Mouse (Mus musculus): ENCODE results near the gene Gm17660. TPM values are rescaled to one million over a fixed set of nuclear protein-coding genes. Genes with fewer than 3 reads are reported as not detected.
A peak's percentile ranks its signal among the peaks of the same experiment; 100 is the strongest.

The Gm17660 gene
- not detected in 2 replicates for polyA plus RNA-seq (2015; fragmentation: Nextera tagmentation; extraction: Ambion mirVana)

GRCm38 (mm10) chr5:104077508-104077907 lies at the start of gene Gm17660:
Gene Gm17660, minus strand, starts transcription at chr5:104077608.
- H3K27me3 ChIP-seq (replicated peaks): no peaks in the 10 kb centered on the region
- H3K27ac ChIP-seq: no peak within 1 kb of the TSS
- no peaks in the 10 kb centered on the region for H3K36me3 ChIP-seq
- H3K4me3 ChIP-seq (replicated peaks): no peak within 1 kb of the TSS
- ATAC-seq: no peak
- peak within 1 kb of the TSS; percentile 19; the same call in 1 of the 2 replicates for H3K4me2 ChIP-seq (replicated peaks)
- WGBS: 89% methylated on average over 7 of the region's 7 CpGs
- 0 out of 2 replicates have a peak, but pooled peaks cover 3% of the 10 kb centered on the region for H3K4me1 ChIP-seq (replicated peaks)
- H3K9me3 ChIP-seq: no peaks in the 10 kb centered on the region
- H3K9ac ChIP-seq: no peak within 1 kb of the TSS

DNA sequence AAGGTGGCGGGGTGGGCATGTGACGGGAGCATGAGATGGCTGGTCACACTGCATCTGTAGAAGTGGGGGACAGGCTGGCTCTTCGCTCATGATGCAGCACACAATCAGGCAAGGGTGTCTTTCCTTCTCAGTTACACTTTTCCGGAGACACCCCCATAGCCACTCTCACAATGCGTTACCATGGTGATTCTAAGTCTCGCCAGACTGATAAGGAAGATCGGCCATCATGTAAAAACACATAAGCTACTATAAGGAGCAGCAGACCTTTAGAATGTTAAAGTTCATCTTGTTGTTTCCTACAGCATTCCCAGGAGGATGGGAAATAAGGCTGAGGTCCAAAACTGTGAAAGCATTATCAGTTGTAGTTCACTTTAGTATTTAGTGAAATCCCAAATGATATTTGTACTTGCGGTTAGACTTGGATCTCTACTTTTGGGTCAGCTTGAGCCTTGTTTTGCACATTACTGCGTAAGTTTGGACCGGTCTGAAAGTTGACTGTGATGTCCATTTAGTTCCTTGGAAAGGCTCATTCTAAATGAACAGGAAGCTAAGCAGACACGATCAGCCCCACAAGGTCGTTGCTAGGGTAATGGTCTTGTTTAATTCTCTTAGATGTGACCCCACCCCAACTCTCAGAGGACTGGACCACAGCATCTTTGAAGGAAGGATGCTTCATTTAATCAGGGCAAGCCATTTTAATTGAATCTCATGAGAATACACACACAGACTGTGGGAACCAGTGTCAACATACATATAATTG lies 49.3 kb upstream of the Gm17660 start:
- H3K4me2 ChIP-seq (replicated peaks): no peak overlapping the region
- no peak overlapping the region for H3K4me3 ChIP-seq (replicated peaks)
- no peak overlapping the region for H3K9ac ChIP-seq
- H3K27me3 ChIP-seq (replicated peaks): no peaks in the 10 kb centered on the region
- H3K4me1 ChIP-seq (replicated peaks): peaks cover 6% of the 10 kb centered on the region
- WGBS: 81% methylated on average over 12 of the region's 12 CpGs
- H3K36me3 ChIP-seq: no peaks in the 10 kb centered on the region
- H3K9me3 ChIP-seq: no peaks in the 10 kb centered on the region
- no peak for ATAC-seq
- no peak overlapping the region for H3K27ac ChIP-seq

GRCm38 (mm10) chr5:104124016-104124658 lies 46.7 kb upstream of the Gm17660 start:
- H3K27me3 ChIP-seq (replicated peaks): no peaks in the 10 kb centered on the region
- no peak overlapping the region for H3K27ac ChIP-seq
- H3K4me2 ChIP-seq (replicated peaks): no peak overlapping the region
- 49% methylated on average over 6 of the region's 6 CpGs for WGBS
- no peaks in the 10 kb centered on the region for H3K36me3 ChIP-seq
- ATAC-seq: no peak; the same call in 1 of the 2 replicates
- no peak overlapping the region for H3K4me3 ChIP-seq (replicated peaks)
- H3K9ac ChIP-seq: no peak overlapping the region
- peaks cover 6% of the 10 kb centered on the region for H3K4me1 ChIP-seq (replicated peaks)
- no peaks in the 10 kb centered on the region for H3K9me3 ChIP-seq

DNA sequence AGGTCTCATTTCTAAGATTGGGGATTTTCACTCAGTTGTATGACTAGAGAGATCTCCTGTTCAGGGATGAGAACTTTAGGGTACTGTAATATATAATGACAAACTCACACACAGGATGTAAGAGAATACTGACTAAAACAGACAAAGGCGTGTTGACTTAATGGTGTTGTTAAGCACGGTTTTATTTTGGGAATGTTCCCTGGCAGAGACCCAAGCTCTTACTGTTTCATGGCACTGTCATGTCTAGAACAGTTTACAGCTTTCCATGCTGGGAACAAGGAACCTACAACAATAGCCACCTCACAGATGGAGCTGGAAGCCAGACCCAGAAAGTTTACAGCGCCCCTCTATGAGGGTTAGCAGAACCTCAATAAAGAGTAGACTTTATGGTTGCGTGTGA lies 38.5 kb upstream of the Gm17660 start:
- no peak overlapping the region for H3K9ac ChIP-seq
- H3K36me3 ChIP-seq: no peaks in the 10 kb centered on the region
- 68% methylated on average over 4 of the region's 4 CpGs for WGBS
- H3K4me2 ChIP-seq (replicated peaks): no peak overlapping the region
- H3K27me3 ChIP-seq (replicated peaks): no peaks in the 10 kb centered on the region
- H3K9me3 ChIP-seq: no peaks in the 10 kb centered on the region
- no peak overlapping the region for H3K4me3 ChIP-seq (replicated peaks)
- no peak for ATAC-seq
- peaks cover 16% of the 10 kb centered on the region for H3K4me1 ChIP-seq (replicated peaks)
- 0 out of 2 replicates have a peak overlapping the region, but pooled peaks have one; percentile 41 for H3K27ac ChIP-seq

DNA sequence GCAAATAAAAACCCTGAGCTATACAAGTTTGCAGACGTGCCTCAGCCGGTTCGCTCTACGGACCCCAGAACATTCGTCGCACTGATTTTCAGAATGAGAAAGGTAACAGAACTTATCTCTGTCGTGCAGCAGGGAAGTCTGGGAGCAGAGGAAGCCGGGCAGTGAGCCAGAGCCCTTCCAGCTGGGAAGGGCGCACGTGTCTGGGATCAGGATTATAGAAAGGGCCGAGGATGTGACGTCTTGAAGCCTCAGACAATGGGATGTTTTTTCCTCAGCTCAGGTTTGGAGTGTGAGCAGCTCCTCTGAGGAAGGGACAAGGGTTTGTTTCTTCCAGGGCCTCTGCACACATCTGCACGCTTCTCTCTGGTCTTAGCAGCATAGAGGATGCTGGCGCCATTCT lies 37.7 kb upstream of the Gm17660 start:
- H3K27ac ChIP-seq: peak overlapping the region; percentile 90
- peaks cover 18% of the 10 kb centered on the region for H3K4me1 ChIP-seq (replicated peaks)
- ATAC-seq: peak; percentile 46; the same call in 1 of the 2 replicates
- H3K4me2 ChIP-seq (replicated peaks): no peak overlapping the region
- no peak overlapping the region for H3K4me3 ChIP-seq (replicated peaks)
- H3K36me3 ChIP-seq: no peaks in the 10 kb centered on the region
- 35% methylated on average over 14 of the region's 14 CpGs for WGBS
- H3K9me3 ChIP-seq: no peaks in the 10 kb centered on the region
- H3K9ac ChIP-seq: no peak overlapping the region
- H3K27me3 ChIP-seq (replicated peaks): no peaks in the 10 kb centered on the region

- 31% methylated on average over 15 of the region's 15 CpGs for WGBS
- peaks cover 20% of the 10 kb centered on the region for H3K4me1 ChIP-seq (replicated peaks)
Measured at GRCm38 (mm10) chr5:104113491-104114172, 36.2 kb upstream of the Gm17660 start, which contains the start of gene Sparcl1. Gene Sparcl1, minus strand, starts transcription at chr5:104113733.

GRCm38 (mm10) chr5:104112511-104112910 lies 35.1 kb upstream of the Gm17660 start:
- peak overlapping the region; percentile 50 for H3K4me2 ChIP-seq (replicated peaks)
- no peak for ATAC-seq

More at GRCm38 (mm10) chr5:104113491-104114172, 36.2 kb upstream of the Gm17660 start, which contains the start of gene Sparcl1:
- H3K36me3 ChIP-seq: no peaks in the 10 kb centered on the region
- peak within 1 kb of the TSS; percentile 90 for H3K27ac ChIP-seq
- H3K9me3 ChIP-seq: no peaks in the 10 kb centered on the region
- H3K27me3 ChIP-seq (replicated peaks): no peaks in the 10 kb centered on the region
- H3K4me3 ChIP-seq (replicated peaks): peak within 1 kb of the TSS; percentile 38
- peak within 1 kb of the TSS; percentile 51 for H3K9ac ChIP-seq
- ATAC-seq: peak; percentile 62
- peak within 1 kb of the TSS; percentile 50 for H3K4me2 ChIP-seq (replicated peaks)

DNA sequence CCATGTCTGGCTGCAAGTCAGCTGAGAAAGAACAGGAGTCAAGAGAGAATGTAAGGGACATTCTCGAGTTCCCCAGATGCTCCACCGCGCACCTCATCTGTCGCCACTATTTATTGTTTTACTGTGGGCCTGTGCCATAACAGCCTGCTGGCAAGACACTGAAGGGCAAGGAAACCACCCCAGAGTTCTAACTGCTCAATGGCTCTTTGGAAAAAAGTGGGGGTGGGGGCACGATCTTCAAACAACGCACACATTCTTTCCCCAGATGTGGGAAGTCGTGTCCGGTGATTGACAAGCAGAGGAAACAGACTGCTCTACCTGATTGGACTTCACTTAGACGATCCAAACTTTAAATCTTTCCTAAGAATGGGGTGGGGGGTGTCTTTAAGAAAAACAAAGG lies 34.6 kb upstream of the Gm17660 start:
- Histone ChIP-seq H3K36me3 (no peaks in the 10 kb centered on the region), H3K4me1 (replicated peaks) (peaks cover 25% of the 10 kb centered on the region), H3K4me2 (replicated peaks) (peak overlapping the region; percentile 50), H3K9ac (peak overlapping the region; percentile 44), H3K27ac (peak overlapping the region; percentile 57), H3K9me3 (no peaks in the 10 kb centered on the region), H3K27me3 (replicated peaks) (no peaks in the 10 kb centered on the region), H3K4me3 (replicated peaks) (peak overlapping the region; percentile 38)
- 11% methylated on average over 9 of the region's 9 CpGs for WGBS
- ATAC-seq: peak; percentile 19; the same call in 1 of the 2 replicates

More at GRCm38 (mm10) chr5:104112511-104112910, 35.1 kb upstream of the Gm17660 start:
- Histone ChIP-seq H3K9ac (peak overlapping the region; percentile 44), H3K4me1 (replicated peaks) (peaks cover 25% of the 10 kb centered on the region), H3K4me3 (replicated peaks) (peak overlapping the region; percentile 38), H3K27me3 (replicated peaks) (no peaks in the 10 kb centered on the region), H3K27ac (peak overlapping the region; percentile 57), H3K9me3 (no peaks in the 10 kb centered on the region), H3K36me3 (no peaks in the 10 kb centered on the region)
- 19% methylated on average over 5 of the region's 5 CpGs for WGBS

- peak overlapping the region; percentile 50 for H3K4me2 ChIP-seq (replicated peaks)
- H3K27me3 ChIP-seq (replicated peaks): no peaks in the 10 kb centered on the region
- H3K9me3 ChIP-seq: no peaks in the 10 kb centered on the region
- H3K4me3 ChIP-seq (replicated peaks): no peak overlapping the region
- no peaks in the 10 kb centered on the region for H3K36me3 ChIP-seq
- 47% methylated on average over 9 of the region's 9 CpGs for WGBS
- no peak overlapping the region for H3K9ac ChIP-seq
- peaks cover 25% of the 10 kb centered on the region for H3K4me1 ChIP-seq (replicated peaks)
- no peak for ATAC-seq
- H3K27ac ChIP-seq: peak overlapping the region; percentile 67
Measured at GRCm38 (mm10) chr5:104110171-104110920, 32.9 kb upstream of the Gm17660 start.

GRCm38 (mm10) chr5:104109516-104109915 lies 32.1 kb upstream of the Gm17660 start:
- Histone ChIP-seq H3K9me3 (no peaks in the 10 kb centered on the region), H3K27ac (peak overlapping the region; percentile 6; the same call in 1 of the 2 replicates), H3K4me1 (replicated peaks) (peaks cover 20% of the 10 kb centered on the region; the same call in 1 of the 2 replicates), H3K4me2 (replicated peaks) (peak overlapping the region; percentile 45), H3K36me3 (no peaks in the 10 kb centered on the region), H3K4me3 (replicated peaks) (no peak overlapping the region), H3K27me3 (replicated peaks) (no peaks in the 10 kb centered on the region), H3K9ac (no peak overlapping the region)
- 37% methylated on average over 3 of the region's 3 CpGs for WGBS
- ATAC-seq: no peak

DNA sequence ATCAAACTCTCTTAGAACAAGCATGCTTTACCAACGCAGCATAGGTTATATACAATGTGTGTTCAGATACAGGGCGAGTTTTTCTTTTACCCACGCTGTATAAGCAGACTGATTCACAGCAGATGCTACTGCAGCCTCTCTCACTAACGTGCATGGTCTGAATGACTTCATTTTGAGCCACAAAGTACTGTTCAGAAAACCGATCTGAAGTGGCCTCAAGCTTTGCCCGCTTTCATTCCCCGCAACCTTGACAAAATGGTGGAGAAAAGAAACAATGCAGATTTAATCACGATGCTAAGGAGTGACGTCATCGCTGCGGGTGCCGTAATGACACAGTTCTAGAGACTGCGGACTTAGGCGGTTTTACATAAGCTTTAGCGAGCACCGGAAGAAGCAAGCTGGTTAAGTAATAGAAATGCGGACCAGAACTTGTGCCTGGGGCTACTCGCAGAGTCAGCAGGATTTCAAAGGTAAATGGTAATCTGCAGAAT lies 31.5 kb upstream of the Gm17660 start:
- Histone ChIP-seq H3K27ac (peak overlapping the region; percentile 70), H3K27me3 (replicated peaks) (no peaks in the 10 kb centered on the region), H3K4me3 (replicated peaks) (no peak overlapping the region), H3K9me3 (no peaks in the 10 kb centered on the region), H3K4me2 (replicated peaks) (peak overlapping the region; percentile 45), H3K4me1 (replicated peaks) (peaks cover 18% of the 10 kb centered on the region; the same call in 1 of the 2 replicates), H3K36me3 (no peaks in the 10 kb centered on the region), H3K9ac (no peak overlapping the region)
- peak; percentile 25; the same call in 1 of the 2 replicates for ATAC-seq
- WGBS: 24% methylated on average over 18 of the region's 18 CpGs
